Mouse (Mus musculus) G1E (cell line): ENCODE measurements around the gene Tmem220.

Experiments used
- CTCF ChIP-seq: IDR thresholded peaks from 2 replicates; pipeline ENCODE4 v1.5.1; 2012; ENCODE audit warnings: low read depth, low read length, inconsistent platforms, mixed read lengths
- GATA1 ChIP-seq: IDR thresholded peaks from 2 replicates; pipeline ENCODE4 v1.6.1; 2012; ENCODE audit warnings: borderline replicate concordance, low read length, inconsistent platforms, mixed read lengths
- POLR2AphosphoS5 ChIP-seq: IDR thresholded peaks from 2 replicates; pipeline ENCODE4 v1.6.1; 2012; ENCODE audit warnings: low read depth, low read length, inconsistent platforms; ENCODE audit not compliant: insufficient replicate concordance
- TAL1 ChIP-seq: conservative IDR thresholded peaks from 2 replicates; pipeline ENCODE4 v1.6.1; 2012; ENCODE audit warnings: low read depth, low read length, inconsistent platforms, mixed read lengths

GRCm38 (mm10) chr11:67051676-67052320, 26.8 kb downstream of the Tmem220 start:
- TF ChIP-seq CTCF = no peak
- TF ChIP-seq TAL1 = no peak
- no peak for TF ChIP-seq GATA1
- TF ChIP-seq POLR2AphosphoS5 = no peak
